Mouse (Mus musculus): Measurements from ENCODE around the gene Asic3.
"Not testable (repeated sequence)": the region's sequence is repeated elsewhere in the genome, so short reads cannot be mapped to it uniquely, and the experiment has no call there.

- TF ChIP-seq CTCF (IDR thresholded peaks at IDR 0.05; ENCODE audit: control insufficient read depth, insufficient read depth, low read length); POLR2A (IDR thresholded peaks at IDR 0.05; ENCODE audit: borderline replicate concordance, control insufficient read depth, low read depth, low read length): not testable (repeated sequence)
Measured at GRCm38 (mm10) chr5:24396254-24396653, 16.9 kb upstream of the Asic3 start.

All from bone marrow, adult 2 months (tissue).